Mouse (Mus musculus): ENCODE measurements around the gene BC017158. TPM values are rescaled to one million over a fixed set of nuclear protein-coding genes. Genes with fewer than 3 reads are reported as not detected.

Gene BC017158
- total and polyA plus RNA-seq, 3 experiments = 26.8 to 93.4 (median 31.7) TPM

DNA sequence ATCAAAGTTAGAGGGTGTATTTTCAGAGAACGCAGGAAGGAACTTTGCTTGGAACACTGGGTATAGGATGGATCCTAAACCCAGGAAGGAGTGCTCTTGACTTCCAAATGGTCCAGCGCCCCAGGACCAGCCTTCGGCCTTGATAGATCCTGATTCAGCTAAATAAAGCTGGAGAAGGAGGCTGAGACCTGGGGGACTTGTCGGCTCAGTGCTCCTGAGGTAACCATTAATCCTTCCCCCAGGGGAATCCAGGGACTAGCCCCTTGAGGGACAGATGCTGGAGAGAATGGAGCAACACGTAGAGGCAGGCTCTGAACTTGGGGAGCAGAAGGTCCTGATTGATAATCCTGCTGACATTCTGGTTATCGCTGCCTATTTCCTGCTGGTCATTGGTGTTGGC is 32.6 kb downstream of the BC017158 start, which contains the start of gene Slc5a2:
TSS of gene Slc5a2 (plus strand) at position 247 of the 400 bp plus-strand sequence.
- H3K36me3 ChIP-seq (replicated peaks) = peaks cover 4% of the 10 kb centered on the region
- no peaks in the 10 kb centered on the region for H3K9me3 ChIP-seq (replicated peaks)
- TF ChIP-seq CTCF (IDR thresholded peaks at IDR 0.05; ENCODE audit: low read depth, low read length) = no peak
- no peak for TF ChIP-seq POLR2AphosphoS5 (IDR thresholded peaks at IDR 0.05; ENCODE audit: insufficient replicate concordance, low read depth, low read length)
- TF ChIP-seq TAL1 (conservative IDR thresholded peaks at IDR 0.05; ENCODE audit: low read depth, low read length) = no peak
- TF ChIP-seq GATA1 (IDR thresholded peaks at IDR 0.05; ENCODE audit: borderline replicate concordance, low read length) = no peak
- no peak for TF ChIP-seq GATA2 (IDR thresholded peaks at IDR 0.05; ENCODE audit: borderline replicate concordance, low read depth, low read length)
- H3K27me3 ChIP-seq (ENCODE audit: insufficient read depth, low read length) = peaks cover 23% of the 10 kb centered on the region
- ATAC-seq (ENCODE audit: extremely low read depth, insufficient number of reproducible peaks, low FRiP score, poor library complexity, severe bottlenecking) (no peak), DNase-seq (ENCODE audit: low spot score) (no peak)
- no peak within 1 kb of the TSS for H3K4me3 ChIP-seq (ENCODE audit: low read depth, low read length)
- peaks cover 6% of the 10 kb centered on the region for H3K4me1 ChIP-seq (ENCODE audit: insufficient read depth, low read depth, low read length)

DNA sequence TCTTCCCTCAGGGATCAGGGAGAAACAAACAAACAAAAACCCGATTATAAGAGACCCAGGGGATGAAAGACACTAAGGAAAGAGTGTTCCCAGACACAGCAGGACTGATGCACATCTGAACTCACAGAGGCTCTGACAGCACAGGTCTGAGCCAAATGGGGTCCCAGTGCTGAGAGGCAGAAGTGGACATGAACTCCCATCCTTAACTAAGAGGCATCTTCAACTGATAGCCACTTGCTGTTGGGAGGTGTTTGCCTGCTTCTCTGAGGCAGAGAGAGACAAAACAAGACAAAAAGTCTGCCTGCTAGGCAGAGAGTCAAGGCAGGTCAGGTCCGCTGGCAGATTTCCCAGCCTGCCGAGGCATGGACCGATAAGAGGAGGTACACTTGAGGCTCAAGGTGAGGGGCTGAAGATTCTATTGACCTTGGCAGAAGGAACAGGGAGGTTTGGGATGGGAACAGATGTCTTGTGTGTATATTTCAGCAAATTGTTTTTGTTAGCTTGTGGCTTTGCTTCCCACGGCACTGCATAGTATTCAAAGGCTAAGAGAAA is 41.1 kb downstream of the BC017158 start:
- peaks cover 31% of the 10 kb centered on the region for H3K4me1 ChIP-seq (ENCODE audit: insufficient read depth, low read depth, low read length)
- ATAC-seq (ENCODE audit: extremely low read depth, insufficient number of reproducible peaks, low FRiP score, poor library complexity, severe bottlenecking) (no peak), DNase-seq (ENCODE audit: low spot score) (no peak)
- no peak overlapping the region for H3K4me3 ChIP-seq (ENCODE audit: low read depth, low read length)
- TF ChIP-seq GATA2 (IDR thresholded peaks at IDR 0.05; ENCODE audit: borderline replicate concordance, low read depth, low read length) (no peak), CTCF (IDR thresholded peaks at IDR 0.05; ENCODE audit: low read depth, low read length) (no peak), GATA1 (IDR thresholded peaks at IDR 0.05; ENCODE audit: borderline replicate concordance, low read length) (no peak), TAL1 (conservative IDR thresholded peaks at IDR 0.05; ENCODE audit: low read depth, low read length) (no peak), POLR2AphosphoS5 (IDR thresholded peaks at IDR 0.05; ENCODE audit: insufficient replicate concordance, low read depth, low read length) (no peak)
- H3K9me3 ChIP-seq (replicated peaks) = no peaks in the 10 kb centered on the region
- H3K27me3 ChIP-seq (ENCODE audit: insufficient read depth, low read length) = peaks cover 26% of the 10 kb centered on the region
- no peaks in the 10 kb centered on the region for H3K36me3 ChIP-seq (replicated peaks)

DNA sequence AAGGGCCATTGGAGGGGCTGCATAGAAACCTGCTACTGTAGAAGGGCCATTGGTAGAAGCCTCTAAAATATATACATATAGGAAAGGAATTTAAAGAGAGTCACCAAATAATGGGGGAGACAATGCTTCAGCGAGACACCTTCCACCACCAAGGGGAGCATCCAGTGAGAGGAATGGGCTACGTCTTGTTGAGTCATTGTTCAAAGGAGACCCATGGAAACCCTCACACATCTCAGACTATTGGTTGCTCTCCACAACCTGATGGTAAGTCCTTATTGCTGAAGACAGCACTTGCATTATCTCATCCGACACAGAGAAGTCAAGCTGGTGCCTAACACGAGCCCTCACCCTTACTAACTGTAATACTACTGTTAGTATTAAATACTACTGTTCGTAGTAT is 42.2 kb downstream of the BC017158 start:
- no peak for DNase-seq (ENCODE audit: low spot score)
- no peak for TF ChIP-seq GATA2 (IDR thresholded peaks at IDR 0.05; ENCODE audit: borderline replicate concordance, low read depth, low read length)
- TF ChIP-seq GATA1 (IDR thresholded peaks at IDR 0.05; ENCODE audit: borderline replicate concordance, low read length) = no peak
- no peak for TF ChIP-seq POLR2AphosphoS5 (IDR thresholded peaks at IDR 0.05; ENCODE audit: insufficient replicate concordance, low read depth, low read length)
- no peak for TF ChIP-seq TAL1 (conservative IDR thresholded peaks at IDR 0.05; ENCODE audit: low read depth, low read length)
- no peak for TF ChIP-seq CTCF (IDR thresholded peaks at IDR 0.05; ENCODE audit: low read depth, low read length)
- Histone ChIP-seq H3K9me3 (replicated peaks) (no peaks in the 10 kb centered on the region), H3K27me3 (ENCODE audit: insufficient read depth, low read length) (peaks cover 27% of the 10 kb centered on the region), H3K4me1 (ENCODE audit: insufficient read depth, low read depth, low read length) (peaks cover 29% of the 10 kb centered on the region), H3K4me3 (ENCODE audit: low read depth, low read length) (no peak overlapping the region), H3K36me3 (replicated peaks) (no peaks in the 10 kb centered on the region)
- ATAC-seq (ENCODE audit: extremely low read depth, insufficient number of reproducible peaks, low FRiP score, poor library complexity, severe bottlenecking) = no peak

DNA sequence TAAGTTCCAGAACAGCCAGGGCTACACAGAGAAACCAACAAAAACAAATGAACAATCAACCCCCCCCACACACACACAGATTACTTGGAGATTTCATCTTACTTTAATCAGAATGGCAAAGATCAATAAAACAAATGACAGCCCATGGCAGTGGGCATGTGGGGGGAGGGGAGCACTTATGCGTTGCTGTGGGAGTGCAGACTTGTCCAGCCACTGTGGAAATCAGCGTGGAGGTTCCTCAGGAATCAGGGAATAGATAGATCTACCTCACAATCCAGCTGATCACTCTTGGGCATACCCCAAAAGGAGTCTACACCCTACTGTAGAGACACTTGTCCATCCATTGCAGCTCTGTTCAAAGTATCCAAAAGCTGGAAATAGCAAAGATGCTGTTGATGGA is 43.0 kb downstream of the BC017158 start:
- Histone ChIP-seq H3K36me3 (replicated peaks) (no peaks in the 10 kb centered on the region), H3K4me1 (ENCODE audit: insufficient read depth, low read depth, low read length) (peaks cover 31% of the 10 kb centered on the region), H3K4me3 (ENCODE audit: low read depth, low read length) (no peak overlapping the region), H3K27me3 (ENCODE audit: insufficient read depth, low read length) (peaks cover 27% of the 10 kb centered on the region), H3K9me3 (replicated peaks) (no peaks in the 10 kb centered on the region)
- ATAC-seq (ENCODE audit: extremely low read depth, insufficient number of reproducible peaks, low FRiP score, poor library complexity, severe bottlenecking) (no peak), DNase-seq (ENCODE audit: low spot score) (no peak)
- no peak for TF ChIP-seq CTCF (IDR thresholded peaks at IDR 0.05; ENCODE audit: low read depth, low read length)
- TF ChIP-seq TAL1 (conservative IDR thresholded peaks at IDR 0.05; ENCODE audit: low read depth, low read length) = no peak
- TF ChIP-seq POLR2AphosphoS5 (IDR thresholded peaks at IDR 0.05; ENCODE audit: insufficient replicate concordance, low read depth, low read length) = no peak
- TF ChIP-seq GATA1 (IDR thresholded peaks at IDR 0.05; ENCODE audit: borderline replicate concordance, low read length) = no peak
- TF ChIP-seq GATA2 (IDR thresholded peaks at IDR 0.05; ENCODE audit: borderline replicate concordance, low read depth, low read length) = no peak

DNA sequence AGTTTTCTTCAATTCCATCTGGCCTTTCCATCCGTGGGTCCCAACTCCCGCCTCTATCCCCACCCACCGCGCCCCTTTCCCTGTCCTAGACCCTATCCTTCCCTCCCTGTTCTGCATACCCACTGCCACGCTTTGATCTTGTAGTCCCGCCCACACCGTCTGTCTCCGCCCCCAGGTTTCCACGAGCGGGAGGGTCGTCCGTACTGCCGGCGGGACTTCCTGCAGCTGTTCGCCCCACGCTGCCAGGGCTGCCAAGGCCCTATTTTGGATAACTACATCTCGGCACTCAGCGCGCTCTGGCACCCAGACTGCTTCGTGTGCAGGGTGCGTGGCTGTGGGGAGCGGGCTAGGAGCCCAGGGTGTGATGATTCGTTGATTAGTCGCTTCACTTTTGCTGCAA is 45.4 kb downstream of the BC017158 start:
- no peak for DNase-seq (ENCODE audit: low spot score)
- Histone ChIP-seq H3K9me3 (replicated peaks) (no peaks in the 10 kb centered on the region), H3K4me3 (ENCODE audit: low read depth, low read length) (no peak overlapping the region), H3K4me1 (ENCODE audit: insufficient read depth, low read depth, low read length) (peaks cover 32% of the 10 kb centered on the region), H3K27me3 (ENCODE audit: insufficient read depth, low read length) (peaks cover 27% of the 10 kb centered on the region), H3K36me3 (replicated peaks) (no peaks in the 10 kb centered on the region)
- no peak for ATAC-seq (ENCODE audit: extremely low read depth, insufficient number of reproducible peaks, low FRiP score, poor library complexity, severe bottlenecking)
- TF ChIP-seq POLR2AphosphoS5 (IDR thresholded peaks at IDR 0.05; ENCODE audit: insufficient replicate concordance, low read depth, low read length) (no peak), TAL1 (conservative IDR thresholded peaks at IDR 0.05; ENCODE audit: low read depth, low read length) (no peak), GATA2 (IDR thresholded peaks at IDR 0.05; ENCODE audit: borderline replicate concordance, low read depth, low read length) (no peak), CTCF (IDR thresholded peaks at IDR 0.05; ENCODE audit: low read depth, low read length) (no peak), GATA1 (IDR thresholded peaks at IDR 0.05; ENCODE audit: borderline replicate concordance, low read length) (no peak)

DNA sequence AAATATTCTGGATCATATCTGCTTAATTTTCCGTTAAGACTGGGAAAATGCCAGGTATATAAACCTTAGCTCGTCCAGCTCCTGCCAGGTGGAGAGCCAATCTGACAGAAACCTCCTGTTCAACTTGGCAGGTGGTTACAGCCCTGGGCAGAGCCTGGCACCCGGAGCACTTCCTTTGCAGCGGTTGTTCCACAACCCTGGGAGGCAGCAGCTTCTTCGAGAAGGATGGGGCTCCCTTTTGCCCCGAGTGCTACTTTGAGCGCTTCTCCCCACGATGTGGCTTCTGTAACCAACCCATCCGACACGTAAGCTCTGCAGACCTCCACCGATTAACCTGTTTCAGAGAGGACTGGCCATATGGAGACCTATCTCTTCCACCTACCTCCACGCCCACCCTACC is 46.0 kb downstream of the BC017158 start:
- ATAC-seq (ENCODE audit: extremely low read depth, insufficient number of reproducible peaks, low FRiP score, poor library complexity, severe bottlenecking) = no peak
- no peaks in the 10 kb centered on the region for H3K36me3 ChIP-seq (replicated peaks)
- peaks cover 36% of the 10 kb centered on the region for H3K4me1 ChIP-seq (ENCODE audit: insufficient read depth, low read depth, low read length)
- H3K9me3 ChIP-seq (replicated peaks) = no peaks in the 10 kb centered on the region
- no peak for DNase-seq (ENCODE audit: low spot score)
- TF ChIP-seq CTCF (IDR thresholded peaks at IDR 0.05; ENCODE audit: low read depth, low read length) (no peak), TAL1 (conservative IDR thresholded peaks at IDR 0.05; ENCODE audit: low read depth, low read length) (no peak), POLR2AphosphoS5 (IDR thresholded peaks at IDR 0.05; ENCODE audit: insufficient replicate concordance, low read depth, low read length) (no peak), GATA1 (IDR thresholded peaks at IDR 0.05; ENCODE audit: borderline replicate concordance, low read length) (no peak), GATA2 (IDR thresholded peaks at IDR 0.05; ENCODE audit: borderline replicate concordance, low read depth, low read length) (no peak)
- no peak overlapping the region for H3K4me3 ChIP-seq (ENCODE audit: low read depth, low read length)
- peaks cover 27% of the 10 kb centered on the region for H3K27me3 ChIP-seq (ENCODE audit: insufficient read depth, low read length)
